Mouse (Mus musculus) MEL (cell line): Measurements from ENCODE around the gene Gm10775.

Experiments
- CHD1 ChIP-seq: IDR thresholded peaks from 2 replicates; pipeline ENCODE4 v1.6.1; 2012; ENCODE audit warnings: low read depth, mild to moderate bottlenecking, inconsistent platforms, low read length, improper control_type of control experiment
- CTCF ChIP-seq, 3 experiments: IDR thresholded peaks in 2 of 3; conservative IDR thresholded peaks in 1 of 3; 2 replicates each; pipeline ENCODE4 v1.5.1; 2011 to 2012; ENCODE audit warnings: low read length in 3 of 3, low read depth in 2 of 3, mild to moderate bottlenecking in 2 of 3, improper control_type of control experiment in 1 of 3, inconsistent platforms in 1 of 3, mixed read lengths in 1 of 3, moderate library complexity in 1 of 3; ENCODE audit not compliant: control insufficient read depth in 1 of 3, insufficient read depth in 1 of 3, poor library complexity in 1 of 3, severe bottlenecking in 1 of 3
- EP300 ChIP-seq, 2 experiments: IDR thresholded peaks; 2 replicates each; pipeline ENCODE4 v1.6.1; 2011; ENCODE audit warnings: improper control_type of control experiment in 2 of 2, low read length in 2 of 2, low read depth in 1 of 2, mild to moderate bottlenecking in 1 of 2
- GABPA ChIP-seq: IDR thresholded peaks from 2 replicates; pipeline ENCODE4 v1.6.1; 2012; ENCODE audit warnings: low read depth, mild to moderate bottlenecking, inconsistent platforms, low read length, improper control_type of control experiment, moderate library complexity
- MAX ChIP-seq: IDR thresholded peaks from 2 replicates; pipeline ENCODE4 v1.6.1; 2011; ENCODE audit warnings: low read length, improper control_type of control experiment
- POLR2A ChIP-seq, 2 experiments: IDR thresholded peaks; 2 replicates each; pipeline ENCODE4 v1.6.1; 2011 to 2012; ENCODE audit warnings: low read length in 2 of 2, mild to moderate bottlenecking in 2 of 2, control low read depth in 1 of 2, improper control_type of control experiment in 1 of 2, low read depth in 1 of 2, moderate library complexity in 1 of 2; ENCODE audit not compliant: control insufficient read depth in 1 of 2, insufficient read depth in 1 of 2, poor library complexity in 1 of 2
- RAD21 ChIP-seq: IDR thresholded peaks from 2 replicates; pipeline ENCODE4 v1.6.1; 2011; ENCODE audit warnings: mild to moderate bottlenecking, low read depth, low read length, improper control_type of control experiment
- TAL1 ChIP-seq: IDR thresholded peaks from 2 replicates; pipeline ENCODE4 v1.6.1; 2012; ENCODE audit warnings: mild to moderate bottlenecking, inconsistent platforms, low read length, moderate library complexity, mixed read lengths
- USF1 ChIP-seq: IDR thresholded peaks from 2 replicates; pipeline ENCODE4 v1.6.1; 2014; ENCODE audit warnings: low read depth, mild to moderate bottlenecking, inconsistent platforms, low read length, improper control_type of control experiment, moderate library complexity

DNA sequence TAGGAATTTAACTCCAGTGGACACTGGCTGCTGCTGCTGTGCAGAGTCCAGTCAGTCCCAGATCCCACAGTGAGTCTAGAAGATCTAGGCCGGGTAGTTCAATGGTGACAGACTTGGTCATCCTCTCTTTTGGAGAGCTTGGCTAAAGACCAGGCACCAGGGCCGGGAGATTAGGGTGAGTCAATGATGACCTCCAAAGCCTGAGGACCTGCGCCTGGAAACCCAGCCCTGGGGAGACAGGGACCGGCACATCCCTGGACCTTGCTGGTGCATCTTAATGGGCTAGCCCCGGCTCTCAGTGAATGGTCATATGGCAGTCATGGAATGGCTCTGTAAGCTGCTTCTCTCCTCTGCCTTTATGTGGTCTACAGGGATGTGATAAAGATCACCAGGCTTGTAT, 2.7 kb downstream of the Gm10775 start:
- no peak for TF ChIP-seq POLR2A (IDR thresholded peaks at IDR 0.05; ENCODE audit: control insufficient read depth in 1 of 2, insufficient read depth in 1 of 2, low read depth in 1 of 2, low read length in 2 of 2, poor library complexity in 1 of 2)
- TF ChIP-seq EP300 (IDR thresholded peaks at IDR 0.05; ENCODE audit: low read depth in 1 of 2, low read length in 2 of 2), result no peak
- TF ChIP-seq MAX, result no peak
- no peak for TF ChIP-seq CTCF (IDR thresholded peaks at IDR 0.05 in 2 of 3, conservative IDR thresholded peaks at IDR 0.05 in 1 of 3; ENCODE audit: control insufficient read depth in 1 of 3, insufficient read depth in 1 of 3, low read depth in 2 of 3, low read length in 3 of 3, poor library complexity in 1 of 3, severe bottlenecking in 1 of 3)
- no peak for TF ChIP-seq RAD21
- no peak for TF ChIP-seq USF1
- no peak for TF ChIP-seq TAL1
- no peak for TF ChIP-seq CHD1
- no peak for TF ChIP-seq GABPA
